Comparison of ENCODE assay signal across 12 mouse cellular contexts in genomic region chr4:53832321-53832720, GRCm38 (mm10). TPM values are rescaled to one million over a fixed set of nuclear protein-coding genes. Genes with fewer than 3 reads are reported as not detected.
DNase-seq lines count a peak whose midpoint lies in the region; ATAC-seq lines count a peak whose summit lies in the region.
"Had no signal": no experiment of that assay in that cellular context is flagged by ENCODE, and none has a peak within 500 bp of the region (broad histone marks: within the 10 kb centered on the region; RNA-seq: fewer than 3 reads in every experiment).

No protein-coding gene starts in this region.

- peak; percentile 39 for DNase-seq in embryo, embryonic 10 days (ENCODE audit: low spot score)
- DNase-seq in embryo, embryonic 9.5 days (ENCODE audit: extremely low spot score): no peak
- DNase-seq in limb, embryonic 10.5 days (ENCODE audit: low spot score): no peak
- DNase-seq in heart, postnatal 4 days: peak; percentile 44
- no peak for DNase-seq in spleen, adult 18-20 months
- no peak for DNase-seq in cerebellum, postnatal 4 days (ENCODE audit: low spot score in 2 of 2)
- DNase-seq: cerebellum, adult 11 months; kidney, adult 8-10 months had no signal

- H3K27ac ChIP-seq in limb, embryonic 12.5 days: no peak overlapping the region
- H3K27ac ChIP-seq in limb, embryonic 10.5 days: no peak overlapping the region
- H3K27ac ChIP-seq: forebrain, embryonic 15.5 days; liver, embryonic 15.5 days had no signal

- H3K27me3 ChIP-seq in limb, embryonic 12.5 days: no peaks in the 10 kb centered on the region
- H3K27me3 ChIP-seq in limb, embryonic 10.5 days (ENCODE audit: low read depth, poor library complexity, severe bottlenecking): no peaks in the 10 kb centered on the region
- H3K27me3 ChIP-seq: forebrain, embryonic 15.5 days; liver, embryonic 15.5 days had no signal

- H3K9ac ChIP-seq in limb, embryonic 12.5 days (replicated peaks): no peak overlapping the region
- H3K9ac ChIP-seq: forebrain, embryonic 15.5 days; liver, embryonic 15.5 days had no signal

- H3K36me3 ChIP-seq in limb, embryonic 12.5 days: no peaks in the 10 kb centered on the region
- H3K36me3 ChIP-seq in limb, embryonic 10.5 days: no peaks in the 10 kb centered on the region
- H3K36me3 ChIP-seq: forebrain, embryonic 15.5 days; liver, embryonic 15.5 days had no signal

- H3K4me3 ChIP-seq in limb, embryonic 12.5 days (replicated peaks): no peak overlapping the region
- H3K4me3 ChIP-seq in limb, embryonic 10.5 days: no peak overlapping the region
- H3K4me3 ChIP-seq: forebrain, embryonic 15.5 days; liver, embryonic 15.5 days had no signal

- H3K4me2 ChIP-seq in limb, embryonic 12.5 days: no peak overlapping the region
- H3K4me2 ChIP-seq: forebrain, embryonic 15.5 days; liver, embryonic 15.5 days had no signal

- 71% methylated on average over 3 of the region's 3 CpGs for WGBS in limb, embryonic 12.5 days
- 65% methylated on average over 3 of the region's 3 CpGs for WGBS in limb, embryonic 10.5 days

- H3K4me1 ChIP-seq in limb, embryonic 12.5 days (replicated peaks): peaks cover 7% of the 10 kb centered on the region
- H3K4me1 ChIP-seq in limb, embryonic 10.5 days: no peaks in the 10 kb centered on the region
- H3K4me1 ChIP-seq: forebrain, embryonic 15.5 days had no signal

- ATAC-seq in limb, embryonic 12.5 days (ENCODE audit: insufficient number of reproducible peaks, insufficient read depth, low FRiP score, low TSS enrichment, low read depth): peak; percentile 42; the same call in 1 of the 2 replicates
- ATAC-seq in megakaryocyte, adult 5-6 weeks (ENCODE audit: poor library complexity, severe bottlenecking): peak; percentile 90
- ATAC-seq: forebrain, embryonic 15.5 days had no signal

- H3K9me3 ChIP-seq in limb, embryonic 12.5 days: no peaks in the 10 kb centered on the region
- H3K9me3 ChIP-seq in limb, embryonic 10.5 days (replicated peaks): no peaks in the 10 kb centered on the region
- H3K9me3 ChIP-seq: forebrain, embryonic 15.5 days; liver, embryonic 15.5 days had no signal

RNA-seq across cellular contexts. Expression of gene Tmem38b, which starts 6.5 kb away (rescaled TPM):
- 7.6 and 7.7 TPM in 2 replicates for polyA plus RNA-seq in limb, embryonic 12.5 days (2016; fragmentation: Nextera tagmentation; extraction: Ambion mirVana)
- 3.8 and 4.0 TPM in 2 replicates for polyA plus RNA-seq in limb, embryonic 10.5 days (2016; fragmentation: Nextera tagmentation; extraction: Ambion mirVana)
- total RNA-seq in heart, postnatal 4 days (2021): 10 to 100 TPM; 12.0 to 12.5 TPM
- total RNA-seq in megakaryocyte, adult 5-6 weeks (2015): 37.6 and 39.2 TPM in 2 replicates
- 15.3 and 18.3 TPM in 2 replicates for total RNA-seq in megakaryocyte, adult 5-6 weeks (2017)

RNA-seq across cellular contexts. Expression of gene Tal2, which starts 52.8 kb away (rescaled TPM):
- polyA plus RNA-seq in limb, embryonic 12.5 days (2016; fragmentation: Nextera tagmentation; extraction: Ambion mirVana): 0.12 and 0.15 TPM in 2 replicates
- polyA plus RNA-seq in limb, embryonic 10.5 days (2016; fragmentation: Nextera tagmentation; extraction: Ambion mirVana): 0.13 and 0.21 TPM in 2 replicates
- total RNA-seq in heart, postnatal 4 days (2021): under 1 TPM; 0.09 to 0.17 TPM
- 0.07 and 0.39 TPM in 2 replicates for total RNA-seq in megakaryocyte, adult 5-6 weeks (2015)
- total RNA-seq in megakaryocyte, adult 5-6 weeks (2017): 0.48 and 0.65 TPM in 2 replicates
- polyA plus RNA-seq: liver, embryonic 15.5 days had no signal

Comparison
In these comparisons a context has a peak if more than half of its experiments do, and no peak if none do; other contexts are left out.
1. DNase-seq: peak in embryo, embryonic 10 days (single experiment) and heart, postnatal 4 days (single experiment); none in embryo, embryonic 9.5 days (single experiment), limb, embryonic 10.5 days (single experiment), spleen, adult 18-20 months (0 of 2) and cerebellum, postnatal 4 days (0 of 2).